Mouse (Mus musculus): ENCODE data around the gene Sec14l5. TPM values are rescaled to one million over a fixed set of nuclear protein-coding genes. Genes with fewer than 3 reads are reported as not detected.
A peak's percentile ranks its signal among the peaks of the same experiment; 100 is the strongest.

Sec14l5 gene
- polyA plus RNA-seq, 1 experiment from 2014 or later = not detected

DNA sequence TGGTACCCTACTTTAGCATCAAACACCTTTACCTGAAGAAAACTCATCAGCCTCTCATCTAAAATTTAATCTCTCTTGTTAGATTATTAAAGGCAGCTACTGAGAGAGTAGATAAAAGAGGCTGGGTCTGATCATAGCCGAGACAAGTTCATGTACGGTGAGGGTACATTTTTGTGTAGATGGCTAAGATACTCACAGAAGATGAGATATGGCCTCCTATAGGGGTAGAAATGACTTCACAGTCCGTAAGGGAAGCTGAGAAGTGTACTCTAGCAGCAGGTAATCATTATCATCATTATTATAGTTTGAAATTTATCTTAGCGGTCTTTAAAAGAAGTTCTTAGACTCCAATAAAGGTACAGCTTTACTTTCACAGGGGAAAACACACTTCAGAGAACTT, 86.1 kb downstream of the Sec14l5 start:
- no peak overlapping the region for H3K27ac ChIP-seq (ENCODE audit: low read depth, low read length)
- no peak overlapping the region for H3K9ac ChIP-seq (ENCODE audit: low read depth, low read length)
- H3K9me3 ChIP-seq (replicated peaks; ENCODE audit: control insufficient read depth, low read length) = no peaks in the 10 kb centered on the region
- peak overlapping the region; percentile 81 for H3K4me3 ChIP-seq (ENCODE audit: low read depth, low read length)
- peaks cover 5% of the 10 kb centered on the region; the same call in 1 of the 2 replicates for H3K4me1 ChIP-seq (ENCODE audit: control insufficient read depth, insufficient read depth, low read length)
- H3K27me3 ChIP-seq (ENCODE audit: control insufficient read depth, insufficient read depth, low read length) = no peaks in the 10 kb centered on the region
- no peak for ATAC-seq (replicated peaks; ENCODE audit: insufficient number of reproducible peaks, low FRiP score, low TSS enrichment)
- WGBS (ENCODE audit: insufficient replicate concordance) = 71% methylated on average over 4 of the region's 4 CpGs
- no peaks in the 10 kb centered on the region for H3K36me3 ChIP-seq (ENCODE audit: control insufficient read depth, insufficient read depth, low read length)
- peak overlapping the region; percentile 69 for H3K4me2 ChIP-seq

DNA sequence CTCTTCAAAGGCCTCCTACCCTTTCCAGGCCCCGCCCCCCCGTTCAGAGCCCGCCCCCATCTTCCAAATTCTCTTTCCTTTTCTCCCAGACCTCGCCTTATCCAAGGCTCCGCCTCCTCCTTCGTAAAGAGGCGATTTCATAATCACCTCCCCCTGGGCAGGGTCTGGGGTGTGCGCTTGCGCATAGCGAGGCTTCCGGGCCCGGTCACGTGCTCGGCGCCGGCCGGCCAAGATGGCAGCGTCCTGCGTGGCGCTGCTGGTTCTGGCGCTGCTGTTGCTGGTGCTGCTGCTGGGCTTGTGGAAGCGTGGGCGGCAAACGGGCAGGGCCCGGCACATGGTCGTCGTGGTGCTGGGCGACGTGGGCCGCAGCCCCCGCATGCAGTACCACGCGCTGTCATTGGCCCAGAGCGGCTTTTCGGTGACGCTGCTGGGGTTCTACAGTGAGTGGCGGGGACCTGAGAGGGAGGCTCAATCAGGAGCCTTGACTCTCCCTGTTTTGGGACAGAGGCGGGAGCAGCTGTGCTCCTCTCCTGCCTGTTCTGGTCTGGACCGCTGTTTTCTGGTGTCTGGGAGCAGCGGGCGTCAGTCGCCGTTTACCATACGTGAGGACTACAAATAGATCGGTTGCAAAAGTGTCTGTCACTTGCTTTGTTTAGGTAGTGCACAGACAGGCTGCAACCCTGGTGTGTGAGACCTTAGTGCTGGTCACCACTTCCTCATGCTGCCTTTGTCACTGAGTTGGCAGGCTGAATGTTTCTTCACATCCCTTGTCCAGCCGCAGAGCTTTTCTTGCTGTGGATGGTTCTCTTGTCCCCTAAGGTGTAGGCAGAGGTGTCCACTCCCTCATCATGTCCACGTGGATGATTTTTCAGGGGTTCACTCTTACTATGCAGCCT, 86.8 kb downstream of the Sec14l5 start, which contains the start of gene Alg1:
Gene Alg1, plus strand, starts transcription at position 204 of the 896 bp plus-strand sequence.
- Histone ChIP-seq H3K27ac (ENCODE audit: low read depth, low read length) (no peak within 1 kb of the TSS), H3K9ac (ENCODE audit: low read depth, low read length) (peak within 1 kb of the TSS; percentile 79), H3K4me1 (ENCODE audit: control insufficient read depth, insufficient read depth, low read length) (peaks cover 5% of the 10 kb centered on the region; the same call in 1 of the 2 replicates), H3K4me2 (peak within 1 kb of the TSS; percentile 69), H3K27me3 (ENCODE audit: control insufficient read depth, insufficient read depth, low read length) (no peaks in the 10 kb centered on the region), H3K9me3 (replicated peaks; ENCODE audit: control insufficient read depth, low read length) (no peaks in the 10 kb centered on the region), H3K4me3 (ENCODE audit: low read depth, low read length) (peak within 1 kb of the TSS; percentile 81), H3K36me3 (ENCODE audit: control insufficient read depth, insufficient read depth, low read length) (no peaks in the 10 kb centered on the region)
- WGBS (ENCODE audit: insufficient replicate concordance) = 2% methylated on average over 47 of the region's 47 CpGs
- peak; percentile 93 for ATAC-seq (replicated peaks; ENCODE audit: insufficient number of reproducible peaks, low FRiP score, low TSS enrichment)

Small RNA genes within 50 kb of the gene (microRNA-seq; reads per million reads assigned to microRNA genes)
- gene Gm23689 (ENCODE audit: borderline number of aligned reads) = not detected
- gene Gm26095 (ENCODE audit: borderline number of aligned reads) = not detected
- gene Mir6364 (ENCODE audit: borderline number of aligned reads) = not detected

Other genes with a start within 250 kb of the Sec14l5 start
- gene Nudt16l1, start 208.3 kb upstream of the Sec14l5 start, polyA plus RNA-seq (2014; fragmentation: Nextera tagmentation; extraction: Ambion mirVana) = 102 and 106 TPM in 2 replicates
- 28.7 and 31.8 TPM in 2 replicates for gene Anks3, start 182.9 kb upstream of the Sec14l5 start, polyA plus RNA-seq (2014; fragmentation: Nextera tagmentation; extraction: Ambion mirVana)
- gene Sept12, start 149.3 kb upstream of the Sec14l5 start, polyA plus RNA-seq (2014; fragmentation: Nextera tagmentation; extraction: Ambion mirVana) = not detected in 2 replicates
- 1.6 and 3.2 TPM in 2 replicates for gene Smim22, start 139.8 kb upstream of the Sec14l5 start, polyA plus RNA-seq (2014; fragmentation: Nextera tagmentation; extraction: Ambion mirVana)
- 50.1 and 54.4 TPM in 2 replicates for gene Rogdi, start 133.6 kb upstream of the Sec14l5 start, polyA plus RNA-seq (2014; fragmentation: Nextera tagmentation; extraction: Ambion mirVana)
- gene Glyr1, start 97.2 kb upstream of the Sec14l5 start, polyA plus RNA-seq (2014; fragmentation: Nextera tagmentation; extraction: Ambion mirVana) = 58.9 and 88.6 TPM in 2 replicates
- 16.6 and 16.8 TPM in 2 replicates for gene Ubn1, start 97.1 kb upstream of the Sec14l5 start, polyA plus RNA-seq (2014; fragmentation: Nextera tagmentation; extraction: Ambion mirVana)
- 1.3 and 1.6 TPM in 2 replicates for gene Ppl, start 14.7 kb upstream of the Sec14l5 start, polyA plus RNA-seq (2014; fragmentation: Nextera tagmentation; extraction: Ambion mirVana)
- gene Nagpa, start 56.9 kb downstream of the Sec14l5 start, polyA plus RNA-seq (2014; fragmentation: Nextera tagmentation; extraction: Ambion mirVana) = 11.3 and 13.0 TPM in 2 replicates
- gene AU021092, start 75.2 kb downstream of the Sec14l5 start, polyA plus RNA-seq (2014; fragmentation: Nextera tagmentation; extraction: Ambion mirVana) = 0.83 and 1.4 TPM in 2 replicates
- 21.4 and 24.3 TPM in 2 replicates for gene Alg1, start 86.5 kb downstream of the Sec14l5 start, polyA plus RNA-seq (2014; fragmentation: Nextera tagmentation; extraction: Ambion mirVana)
- gene Eef2kmt, start 108.9 kb downstream of the Sec14l5 start, polyA plus RNA-seq (2014; fragmentation: Nextera tagmentation; extraction: Ambion mirVana) = 20.5 and 24.9 TPM in 2 replicates